Mouse (Mus musculus) T-helper 2 cell (primary cell): ENCODE measurements around the gene Mad1l1.

Experiments
- in situ Hi-C: fragments of 300-600 bp; cut with MboI, MseI; formaldehyde crosslinking; loops from one replicate; pipeline ENCODE4 v1.15.1; 2025; ENCODE audit warnings: high pct_unique_total_duplicates

Gene Mad1l1

DNA sequence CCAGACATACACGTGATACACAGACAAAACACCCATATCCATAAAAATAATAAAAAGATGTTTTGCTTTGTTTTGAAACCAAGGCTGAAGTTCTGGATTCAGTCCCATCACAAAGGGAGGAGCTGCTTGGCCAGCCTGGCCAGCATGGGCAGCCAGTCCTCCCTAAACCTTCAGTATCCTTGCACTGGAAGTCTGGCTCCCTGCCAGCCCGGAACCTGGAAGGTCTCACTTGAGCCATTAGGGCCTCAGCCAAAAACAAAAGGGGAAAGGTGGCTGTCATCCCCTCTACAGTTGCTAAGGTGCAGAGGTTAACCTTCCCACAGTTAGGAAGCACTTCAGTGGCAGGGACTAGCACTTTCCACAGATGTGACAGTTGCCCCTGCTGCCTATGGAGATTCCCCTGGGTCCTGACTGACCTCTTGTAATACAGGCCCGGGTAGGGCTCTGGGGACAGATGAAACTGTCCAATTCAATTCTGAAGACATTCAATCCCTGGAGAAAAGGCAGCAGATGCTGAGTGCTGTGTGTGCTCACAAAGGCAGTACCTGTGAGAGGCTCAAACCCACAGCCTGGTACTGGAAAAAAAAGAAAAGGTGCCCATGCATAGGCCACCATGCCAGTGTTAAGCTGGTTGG, 100.2 kb downstream of the Mad1l1 start:
- in situ Hi-C loops: no loop called here

- in situ Hi-C loops: no loop called here
These were observed 102.1 kb downstream of the Mad1l1 start for GRCm38 (mm10) chr5:140219252-140219651.

GRCm38 (mm10) chr5:140217900-140218299, 103.5 kb downstream of the Mad1l1 start:
- in situ Hi-C loops: no loop called here

- in situ Hi-C loops: no loop called here
These were observed 104.3 kb downstream of the Mad1l1 start for GRCm38 (mm10) chr5:140217083-140217482.

DNA sequence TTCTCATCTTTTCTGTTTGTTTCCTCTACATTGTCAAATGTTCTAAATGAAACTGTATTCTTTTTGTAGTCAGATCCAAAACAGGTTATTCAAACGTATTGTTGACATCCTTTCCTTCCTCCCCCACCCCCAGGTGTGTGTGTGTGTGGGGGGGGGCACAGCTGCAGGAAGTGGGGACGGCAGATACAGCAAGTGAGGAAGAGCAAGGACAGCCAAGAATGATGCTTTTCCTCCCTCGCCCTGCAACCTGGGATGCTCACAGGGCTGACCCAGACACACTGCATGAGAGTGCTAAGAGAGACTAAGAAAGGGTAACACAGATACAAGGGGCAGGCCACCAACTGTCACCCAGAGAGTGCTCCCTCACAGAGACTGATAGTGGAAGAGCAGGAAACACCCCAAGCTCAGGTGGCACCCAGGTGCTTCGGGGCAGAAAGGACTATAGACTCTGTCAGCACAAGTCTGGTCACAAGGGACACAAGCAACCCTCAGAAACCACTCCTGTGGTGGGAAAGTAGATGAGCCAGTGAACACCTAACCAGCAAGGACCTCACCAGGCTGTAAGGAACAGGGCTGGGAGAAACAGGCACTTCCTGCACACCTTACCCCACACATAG, 105.8 kb downstream of the Mad1l1 start:
- in situ Hi-C loops: no loop called here

DNA sequence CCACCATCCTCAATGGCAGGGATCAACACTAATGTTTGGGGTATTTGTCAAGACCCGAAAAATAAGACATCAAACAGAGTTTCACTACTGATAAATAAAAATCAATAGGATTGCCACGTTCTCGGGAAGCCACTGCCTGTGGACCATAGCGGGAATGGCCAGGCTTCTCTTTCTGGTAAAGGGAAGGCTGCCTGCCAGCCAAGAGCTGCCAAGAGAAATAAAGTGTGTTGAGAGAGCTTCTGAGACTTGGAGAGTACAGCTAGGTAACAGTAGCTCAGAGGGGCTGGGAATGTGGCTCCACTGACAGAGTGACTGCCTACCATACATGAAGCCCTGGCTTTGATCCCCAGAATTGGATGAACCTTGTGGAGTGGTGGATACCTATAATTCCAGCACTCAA, 108.4 kb downstream of the Mad1l1 start:
- in situ Hi-C loops: no loop called here

GRCm38 (mm10) chr5:140210417-140211184, 110.8 kb downstream of the Mad1l1 start:
- in situ Hi-C loops: no loop called here

DNA sequence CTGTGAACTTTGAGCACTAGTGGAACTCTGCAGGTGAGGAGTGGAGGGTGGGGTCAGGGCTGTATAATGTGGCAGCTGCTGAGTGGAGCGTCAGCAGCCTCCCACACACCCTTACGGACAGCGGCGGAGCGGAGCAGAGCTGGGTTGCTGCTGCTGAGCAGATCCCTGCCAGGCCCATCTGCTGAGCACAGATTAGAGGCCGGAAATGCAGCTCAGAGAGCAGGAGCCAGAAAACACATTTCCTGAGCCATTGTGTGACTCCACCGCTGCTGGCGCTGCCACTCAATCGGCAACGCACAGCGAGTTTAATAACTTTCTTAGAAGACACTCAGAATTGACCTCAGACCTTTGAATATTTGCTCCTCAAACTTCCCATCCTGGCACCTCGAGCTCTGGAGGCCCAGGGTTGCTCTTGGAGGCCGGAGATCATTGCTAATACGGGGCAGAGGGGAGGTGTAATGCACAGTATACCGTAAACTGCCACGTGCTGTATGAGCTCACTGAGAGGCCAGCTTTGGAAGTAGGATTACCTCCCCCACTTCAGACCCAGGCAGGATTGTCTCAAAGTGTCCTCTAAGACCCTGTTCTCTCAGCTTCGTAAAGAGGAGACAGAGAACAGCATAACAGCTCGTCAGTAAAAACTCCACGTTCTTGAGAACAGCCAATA, 112.5 kb downstream of the Mad1l1 start:
- in situ Hi-C loops: no loop called here

DNA sequence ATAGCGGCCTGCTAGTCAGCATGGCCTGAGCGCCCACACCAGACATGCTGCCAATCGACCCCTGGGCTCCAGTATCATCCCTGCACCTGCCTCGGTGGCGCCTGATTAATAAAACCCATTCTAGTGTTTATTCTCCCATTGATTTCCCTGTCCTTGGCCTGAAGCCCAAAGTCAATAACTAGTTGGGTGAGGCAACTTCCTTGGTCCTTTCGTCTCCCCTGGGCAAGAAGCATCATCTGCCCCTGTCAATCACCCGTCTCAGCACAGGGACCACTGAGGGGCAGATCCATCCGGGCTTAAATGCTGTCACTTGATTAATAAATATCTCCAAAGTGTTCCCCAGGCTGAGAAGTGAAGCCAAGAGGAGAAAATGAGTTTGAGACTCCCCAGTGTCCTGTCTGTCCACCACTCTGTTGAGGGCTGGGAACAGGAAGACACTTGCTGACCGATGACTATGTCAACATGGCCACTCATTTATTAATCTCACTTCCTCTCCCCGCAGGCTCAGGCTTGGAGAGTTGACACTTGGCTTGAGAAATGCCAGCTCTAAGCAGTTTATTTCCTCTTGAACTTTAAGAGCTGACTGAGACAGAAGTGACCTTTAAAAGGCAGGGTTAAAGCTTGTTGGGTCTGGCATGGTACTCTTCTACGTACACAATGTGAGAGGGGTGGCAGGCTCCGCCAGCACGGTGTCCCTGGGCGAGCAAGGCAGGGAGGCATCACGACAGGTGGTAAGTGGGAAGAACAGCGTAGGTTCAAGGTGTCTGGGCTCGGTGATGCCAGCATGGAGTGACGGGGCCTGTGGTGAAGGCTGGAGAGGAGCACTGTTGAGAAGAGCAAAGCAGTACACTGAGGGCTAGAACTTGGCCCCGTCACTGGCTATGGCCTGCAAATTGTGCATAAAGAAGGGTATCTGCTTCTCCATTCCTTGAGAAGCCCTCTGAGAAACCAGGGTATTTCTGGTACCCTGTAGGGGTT, 114.3 kb downstream of the Mad1l1 start:
- in situ Hi-C loops: no loop called here

DNA sequence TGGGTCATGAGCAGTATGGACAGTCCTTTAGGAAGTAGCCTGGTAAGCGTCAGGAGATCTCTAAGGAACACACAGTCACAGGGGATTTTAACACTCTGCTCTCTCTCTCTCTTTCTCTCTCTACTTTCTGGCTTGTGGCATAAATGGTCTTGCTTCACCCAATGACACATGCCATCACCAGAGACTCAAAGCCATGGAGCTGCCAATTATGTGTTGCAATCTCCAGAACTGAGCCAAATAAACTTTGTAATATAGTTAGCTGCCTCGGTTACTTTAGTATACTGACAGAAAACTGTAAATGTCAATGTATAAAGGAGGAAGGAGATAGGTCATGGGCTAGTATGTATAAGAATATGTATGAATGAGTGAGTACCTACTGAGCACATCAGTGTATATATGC, 115.4 kb downstream of the Mad1l1 start:
- in situ Hi-C loops: no loop called here

GRCm38 (mm10) chr5:140204465-140204864, 116.9 kb downstream of the Mad1l1 start:
- in situ Hi-C loops: no loop called here

DNA sequence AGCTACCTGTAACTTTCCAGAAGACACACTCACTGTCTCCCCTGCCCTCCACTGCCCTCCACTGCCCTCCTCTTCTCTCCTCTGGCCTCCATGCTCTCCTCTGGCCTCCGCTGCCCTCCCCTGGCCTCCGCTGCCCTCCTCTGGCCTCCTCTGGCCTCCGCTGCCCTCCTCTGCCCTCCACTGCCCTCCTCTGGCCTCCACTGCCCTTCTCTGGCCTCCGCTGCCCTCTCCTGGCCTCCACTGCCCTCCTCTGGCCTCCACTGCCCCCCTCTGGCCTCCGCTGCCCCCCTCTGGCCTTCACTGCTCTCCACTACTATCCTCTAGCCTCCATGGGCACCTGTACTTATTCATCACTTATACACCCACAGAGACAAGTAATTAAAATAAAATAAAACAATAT, 117.3 kb downstream of the Mad1l1 start:
- in situ Hi-C loops: no loop called here

- in situ Hi-C loops: no loop called here
These were observed 118.9 kb downstream of the Mad1l1 start for GRCm38 (mm10) chr5:140202451-140202850.

DNA sequence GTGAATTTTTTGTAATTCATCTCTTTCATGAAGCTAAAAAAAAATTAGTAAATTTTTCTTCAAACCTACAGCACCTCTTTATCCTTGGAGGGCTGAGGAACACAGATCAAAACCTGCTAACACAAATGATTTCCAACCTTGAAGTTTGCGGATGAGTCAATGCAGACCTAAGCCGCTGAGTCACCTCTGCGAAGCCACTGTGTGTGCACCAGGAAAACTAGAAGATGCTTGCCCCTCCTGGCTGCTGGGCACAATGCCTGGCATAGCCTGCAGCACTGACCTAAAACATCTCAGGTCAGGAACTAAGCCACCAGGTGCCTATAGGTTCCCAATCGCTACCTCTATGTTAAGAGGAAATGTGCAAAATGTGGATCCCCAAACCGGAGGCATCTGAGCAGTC, 119.8 kb downstream of the Mad1l1 start:
- in situ Hi-C loops: no loop called here

GRCm38 (mm10) chr5:140201109-140201508, 120.2 kb downstream of the Mad1l1 start:
- in situ Hi-C loops: no loop called here

- in situ Hi-C loops: no loop called here
These were observed 123.6 kb downstream of the Mad1l1 start for GRCm38 (mm10) chr5:140197705-140198104.

DNA sequence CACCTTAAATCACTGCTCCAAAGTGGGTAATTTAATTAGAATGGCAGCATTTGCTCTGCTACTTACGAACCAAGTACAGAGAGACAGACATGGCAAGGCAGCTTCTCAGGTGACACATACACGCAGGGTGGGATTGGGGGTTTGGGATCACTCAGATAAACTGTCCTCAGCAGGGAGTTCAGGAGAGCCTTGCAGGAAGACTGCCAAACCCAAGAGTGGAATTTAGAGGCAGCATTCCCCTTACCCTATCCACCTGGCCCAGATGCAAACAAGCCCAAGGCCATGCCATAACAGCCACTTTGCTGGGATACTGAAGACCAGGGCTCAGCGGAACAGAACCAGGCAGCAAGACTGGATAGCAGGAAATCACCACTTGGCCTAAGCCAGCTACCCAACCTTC, 124.9 kb downstream of the Mad1l1 start:
- in situ Hi-C loops: no loop called here

DNA sequence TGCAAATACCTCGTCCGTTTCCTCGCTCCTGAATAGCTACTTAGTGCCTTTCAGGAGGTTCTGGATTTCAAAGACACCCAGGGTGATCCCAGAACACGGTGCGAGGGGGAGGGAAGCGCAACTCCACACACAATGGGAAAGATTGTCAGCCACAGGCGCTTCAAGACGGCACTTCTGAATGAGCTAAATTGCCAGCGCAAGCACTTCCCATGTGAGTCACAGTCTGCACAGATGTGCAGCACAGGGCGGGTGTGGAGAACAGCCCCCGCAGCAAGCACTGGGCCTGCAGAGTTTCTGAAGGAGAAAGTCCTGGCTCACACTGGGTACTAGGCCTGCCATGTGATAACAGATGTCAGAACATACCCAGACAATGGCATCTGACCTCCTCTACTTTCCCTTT, 127.2 kb downstream of the Mad1l1 start:
- in situ Hi-C loops: no loop called here

DNA sequence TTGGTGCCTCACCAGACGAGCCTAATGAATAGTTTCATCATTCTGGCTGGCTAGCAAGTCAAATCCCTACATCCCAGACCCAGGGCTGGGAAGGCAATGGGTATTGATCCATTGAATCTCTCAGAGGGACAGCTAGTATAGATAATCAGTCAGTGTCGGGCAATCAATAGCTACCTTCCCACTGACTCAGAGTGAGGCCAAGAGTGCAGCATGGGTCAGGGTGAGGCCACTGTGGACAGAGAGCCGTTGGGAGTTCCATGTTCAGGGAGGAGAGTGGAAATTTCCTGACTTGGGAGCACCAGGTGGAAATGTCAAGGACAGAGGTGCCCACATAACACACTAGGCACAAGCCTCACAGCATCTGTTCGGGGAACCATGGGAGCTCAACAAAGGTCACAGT, 129.8 kb downstream of the Mad1l1 start:
- in situ Hi-C loops: no loop called here

GRCm38 (mm10) chr5:140186351-140186750, 135.0 kb downstream of the Mad1l1 start:
- in situ Hi-C loops: no loop called here

DNA sequence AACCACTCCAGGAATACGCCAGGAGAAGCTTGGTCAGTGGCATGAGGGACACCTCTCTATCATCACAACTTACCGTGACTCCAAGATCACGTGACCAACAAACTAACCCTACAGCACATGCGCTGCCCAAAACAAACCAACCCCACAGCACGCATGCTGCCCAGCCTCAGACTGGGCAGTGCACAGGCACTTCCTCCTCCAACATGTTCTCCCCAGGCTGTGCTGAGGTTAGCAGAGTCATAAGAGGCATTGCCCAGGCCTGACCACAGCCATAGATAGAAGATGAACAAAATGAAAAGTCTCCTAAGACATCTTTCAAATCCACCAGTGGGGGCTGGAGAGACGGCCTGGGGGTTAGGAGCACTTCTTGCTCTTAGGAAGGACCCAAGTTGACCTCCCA, 135.6 kb downstream of the Mad1l1 start:
- in situ Hi-C loops: no loop called here
